Mouse (Mus musculus) adrenal gland, adult 8-10 months (tissue): ENCODE measurements around the gene Ticrr. TPM values are rescaled to one million over a fixed set of nuclear protein-coding genes. Genes with fewer than 3 reads are reported as not detected.

Source experiments
- total RNA-seq, 4 experiments: library from RNA; stranded (reverse); gene quantifications; 2 replicates each; pipeline ENCODE4 v1.2.4; 2022

Ticrr gene
- total RNA-seq, 4 experiments from 2014 or later, result 0.05 to 0.59 (median 0.12) TPM

Other genes with a start within 250 kb of the Ticrr start
- 10 to 100 TPM; 73.6 to 86.6 (median 84.0) TPM for gene Polg, start 193.8 kb upstream of the Ticrr start, total RNA-seq
- gene Rhcg, start 42.5 kb upstream of the Ticrr start, total RNA-seq, result 10 to 100 TPM; 28.1 to 57.4 (median 34.7) TPM
- 1 to 10 TPM; 2.8 to 6.4 (median 4.2) TPM for gene Kif7, start 55.5 kb downstream of the Ticrr start, total RNA-seq
- 100 to 1,000 TPM; 277 to 564 (median 391) TPM for gene Plin1, start 72.7 kb downstream of the Ticrr start, total RNA-seq
- 10 to 100 TPM; 52.5 to 60.1 (median 54.5) TPM for gene Pex11a, start 82.9 kb downstream of the Ticrr start, total RNA-seq
- 1 to 10 TPM in 3 of 4 experiments, under 1 TPM in 1; 0.99 to 1.6 (median 1.3) TPM for gene Wdr93, start 83.0 kb downstream of the Ticrr start, total RNA-seq
- not detected for gene Mesp1, start 133.6 kb downstream of the Ticrr start, total RNA-seq
- 1 to 10 TPM in 1 of 4 experiments, under 1 TPM in 3; 0.41 to 1.5 (median 0.62) TPM for gene Mesp2, start 150.5 kb downstream of the Ticrr start, total RNA-seq
- gene Anpep, start 200.9 kb downstream of the Ticrr start, total RNA-seq, result 10 to 100 TPM; 10.5 to 21.9 (median 15.4) TPM